Mouse (Mus musculus): ENCODE data around the gene Poc1a. TPM values are rescaled to one million over a fixed set of nuclear protein-coding genes. Genes with fewer than 3 reads are reported as not detected.

Poc1a gene
- total RNA-seq, 2 experiments from 2014 or later = 4.3 to 4.8 TPM

GRCm38 (mm10) chr9:106327125-106327809, 46.4 kb downstream of the Poc1a start:
- intact Hi-C loops (cut with DNase I) = no loop called here
- no peak for DNase-seq

DNA sequence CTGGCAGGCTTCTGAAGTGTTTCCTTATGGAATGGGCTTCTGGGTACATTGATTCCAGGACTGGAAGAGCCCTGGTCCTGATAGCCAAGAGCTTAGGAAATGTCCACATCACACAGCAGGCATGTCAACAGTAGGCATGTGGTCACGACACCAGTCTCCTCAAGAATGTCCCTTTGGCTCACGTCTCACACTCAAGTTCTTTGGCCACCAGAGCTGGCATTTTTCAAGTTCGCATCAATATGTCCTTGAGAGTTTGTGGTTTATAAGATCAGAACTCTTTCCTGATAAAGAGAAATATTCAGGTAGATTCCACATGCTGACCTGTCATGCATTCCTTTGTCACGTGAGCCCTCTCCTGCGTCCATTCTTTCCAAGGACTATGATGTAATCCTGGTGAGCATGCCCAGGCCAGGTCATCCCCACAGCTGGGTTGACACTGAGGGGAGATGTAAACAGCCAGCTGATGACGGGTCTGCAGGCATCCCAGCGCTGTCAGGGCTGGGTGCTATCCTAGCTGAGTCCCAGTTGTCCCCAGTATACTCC, 47.3 kb downstream of the Poc1a start:
- no peak for DNase-seq
- intact Hi-C loops (cut with DNase I) = no loop called here

DNA sequence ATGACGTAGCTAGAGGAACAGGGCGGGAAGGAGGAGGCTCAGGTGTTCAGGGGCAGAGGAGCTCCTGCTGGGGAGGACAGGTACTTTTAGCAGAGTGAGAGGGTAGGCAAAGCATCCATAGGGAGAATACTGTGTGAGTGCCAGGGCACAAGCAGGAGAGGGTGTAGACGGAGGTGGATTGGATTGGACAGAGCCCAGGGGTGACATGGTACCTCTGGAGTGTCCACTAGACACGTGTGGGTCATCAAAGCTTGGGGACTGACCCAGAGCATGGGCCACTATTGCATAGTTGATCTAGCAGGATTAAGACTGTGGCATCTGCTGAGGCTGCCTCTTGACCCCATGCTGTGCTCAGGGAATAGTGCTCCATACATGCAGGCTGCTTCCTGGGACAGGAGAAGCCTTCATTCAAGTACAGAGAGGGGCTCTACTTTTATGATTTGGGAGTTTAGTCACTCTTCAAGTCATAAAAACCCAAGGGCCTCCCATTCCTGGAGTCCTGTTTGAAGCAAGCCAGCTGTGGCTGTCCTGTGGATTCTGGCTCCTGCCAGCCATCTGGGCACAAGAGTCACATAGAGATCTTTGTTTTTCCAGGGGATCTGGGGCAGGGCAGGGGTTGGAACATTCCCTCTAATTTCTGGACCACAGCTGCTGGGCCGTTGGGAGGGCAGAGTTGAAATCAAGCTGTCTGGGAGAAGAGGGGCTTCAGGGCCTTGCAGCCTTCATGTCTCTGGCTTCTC, 48.1 kb downstream of the Poc1a start:
- intact Hi-C loops (cut with DNase I) = no loop called here
- DNase-seq = no peak

- intact Hi-C loops (cut with DNase I) = no loop called here
- DNase-seq = no peak
Measured at GRCm38 (mm10) chr9:106332746-106333145, 51.9 kb downstream of the Poc1a start.

DNA sequence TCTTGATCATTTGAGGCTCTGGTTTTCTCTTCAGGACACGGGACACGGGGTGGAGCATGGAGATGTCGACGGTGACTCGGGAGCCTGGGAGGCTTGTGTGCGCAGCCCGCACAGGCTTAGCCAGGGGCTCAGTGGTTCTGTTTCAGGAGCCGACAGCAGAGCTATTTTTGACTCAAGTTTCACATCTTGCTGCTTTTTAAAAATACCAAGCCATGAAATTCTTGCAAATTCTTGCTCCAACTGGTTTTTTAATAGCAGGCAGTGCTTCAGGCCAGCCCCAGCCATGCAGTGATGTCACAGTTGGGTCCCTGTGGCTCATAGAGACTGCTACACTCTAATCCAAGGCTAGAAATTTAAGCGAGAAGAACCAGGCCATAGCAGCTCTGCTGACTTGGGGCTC, 56.8 kb downstream of the Poc1a start:
- no peak for DNase-seq
- intact Hi-C loops (cut with DNase I) = no loop called here

DNA sequence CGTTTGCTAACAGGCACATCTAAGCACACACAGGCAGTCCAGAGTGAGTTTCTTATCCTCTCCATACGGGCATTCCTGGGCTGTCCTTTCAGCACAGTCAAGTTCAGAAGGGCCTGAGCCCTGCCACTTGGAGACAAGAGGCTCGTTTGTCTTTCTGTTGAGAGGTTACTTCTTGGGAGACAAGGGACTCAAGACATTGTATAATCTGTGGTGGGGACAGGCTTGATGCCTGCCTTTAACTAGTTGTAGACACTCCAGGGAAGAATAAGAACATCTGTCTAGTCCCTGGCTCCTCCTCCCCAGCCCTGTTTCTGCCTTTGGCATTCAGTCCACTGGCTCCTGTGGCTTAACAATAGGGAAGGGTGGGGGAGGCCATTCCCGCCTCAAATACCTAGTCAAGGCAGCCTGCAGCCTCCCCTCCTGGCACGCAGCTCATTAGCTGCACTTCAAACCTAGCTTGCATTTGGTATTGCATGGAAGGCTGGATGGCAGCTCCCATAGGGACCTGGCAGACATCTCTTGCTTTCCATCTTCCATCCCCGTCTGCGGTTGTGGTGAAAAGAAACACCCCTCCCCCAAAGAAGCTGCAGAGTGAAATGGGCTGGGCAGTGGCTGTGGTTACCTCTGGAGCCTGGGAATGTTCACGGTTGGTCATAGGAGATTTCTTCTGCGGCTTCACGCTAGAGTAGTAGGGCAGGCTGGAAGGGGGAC, 57.8 kb downstream of the Poc1a start:
- DNase-seq = no peak
- intact Hi-C loops (cut with DNase I) = no loop called here

GRCm38 (mm10) chr9:106339173-106339558, 58.3 kb downstream of the Poc1a start:
- intact Hi-C loops (cut with DNase I) = no loop called here
- DNase-seq = no peak

- no peak for DNase-seq
- intact Hi-C loops (cut with DNase I) = no loop called here
Measured at GRCm38 (mm10) chr9:106339730-106340129, 58.9 kb downstream of the Poc1a start.

DNA sequence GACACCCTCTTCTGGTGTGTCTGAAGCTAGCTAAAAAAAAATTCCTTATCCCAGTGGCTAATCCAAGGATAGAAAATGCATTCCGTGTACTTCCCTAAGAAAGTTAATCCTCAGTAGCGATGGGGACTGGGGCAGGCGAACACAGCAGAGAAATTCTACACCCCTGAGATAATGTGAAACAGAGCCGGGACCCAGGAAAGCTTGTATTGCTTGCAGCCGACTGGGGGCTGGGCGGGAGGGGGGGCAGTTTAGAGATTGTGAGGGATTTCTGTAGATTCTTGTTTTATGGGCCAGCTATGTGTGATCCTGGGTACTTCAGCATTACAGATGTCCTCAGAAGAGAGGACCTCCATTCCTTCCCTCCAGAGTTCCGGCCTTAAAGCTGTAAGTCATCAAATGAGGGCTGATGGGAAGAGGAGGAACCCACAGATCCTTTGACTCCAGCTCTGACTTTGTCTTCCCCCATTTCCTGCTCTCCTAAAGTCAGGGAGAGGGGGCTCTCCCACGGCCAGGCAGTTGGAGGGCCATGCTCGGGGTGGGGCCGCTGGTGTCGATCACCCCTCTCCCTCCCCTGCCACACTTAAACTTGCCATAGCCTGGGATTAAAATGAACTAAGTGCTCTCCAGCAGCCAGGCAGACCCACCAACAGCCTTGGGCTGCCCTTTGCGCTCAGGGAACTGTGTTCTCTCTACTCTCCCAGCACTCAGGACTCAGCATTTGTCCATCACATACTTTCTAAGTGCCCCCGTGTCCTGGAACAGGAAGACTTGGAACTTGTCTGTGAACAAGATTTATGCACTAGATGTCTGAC, 59.8 kb downstream of the Poc1a start:
- intact Hi-C loops (cut with DNase I) = no loop called here
- no peak for DNase-seq

DNA sequence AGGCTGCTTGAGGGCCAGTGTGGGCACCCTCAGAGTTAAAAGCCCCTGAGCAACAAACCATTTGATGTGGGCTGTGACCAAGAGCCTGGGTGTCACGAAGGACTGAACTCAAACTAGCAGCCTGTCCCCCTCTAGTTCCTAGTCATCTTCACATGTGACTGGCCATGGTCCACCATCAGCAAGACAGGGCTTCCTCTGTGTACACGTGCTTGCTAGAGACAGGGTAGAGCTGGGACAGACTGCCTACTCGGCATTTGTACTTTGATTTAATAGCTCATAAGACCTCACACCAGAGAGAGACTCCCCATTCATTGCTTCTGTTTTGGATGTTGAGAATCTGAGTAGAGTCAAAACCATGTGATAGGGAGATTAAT, 60.4 kb downstream of the Poc1a start:
- intact Hi-C loops (cut with DNase I) = no loop called here
- no peak for DNase-seq

GRCm38 (mm10) chr9:106342573-106342972, 61.7 kb downstream of the Poc1a start:
- DNase-seq = no peak
- intact Hi-C loops (cut with DNase I) = no loop called here

DNA sequence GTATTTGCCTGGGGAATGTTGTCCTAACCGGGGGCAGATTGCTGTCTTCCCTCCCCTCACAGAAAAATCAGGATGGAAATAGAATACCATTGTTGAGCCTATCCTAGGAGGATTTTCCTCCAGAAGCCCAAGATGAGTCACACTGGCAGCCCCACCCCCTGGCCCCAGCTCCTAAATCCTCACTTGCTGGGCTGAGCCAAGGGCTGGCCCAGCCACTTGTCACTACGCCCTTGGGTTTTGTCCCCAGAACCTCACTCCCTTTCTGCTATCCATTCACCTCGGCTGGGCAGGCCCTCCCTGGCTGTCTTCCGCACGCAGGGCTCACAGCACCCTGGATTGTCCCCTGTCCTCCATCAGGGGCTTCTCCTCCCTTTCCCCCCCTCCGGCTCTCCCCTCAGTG, 64.3 kb downstream of the Poc1a start:
- DNase-seq = peak; percentile 83 to 85
- intact Hi-C loops (cut with DNase I) = no loop called here

DNA sequence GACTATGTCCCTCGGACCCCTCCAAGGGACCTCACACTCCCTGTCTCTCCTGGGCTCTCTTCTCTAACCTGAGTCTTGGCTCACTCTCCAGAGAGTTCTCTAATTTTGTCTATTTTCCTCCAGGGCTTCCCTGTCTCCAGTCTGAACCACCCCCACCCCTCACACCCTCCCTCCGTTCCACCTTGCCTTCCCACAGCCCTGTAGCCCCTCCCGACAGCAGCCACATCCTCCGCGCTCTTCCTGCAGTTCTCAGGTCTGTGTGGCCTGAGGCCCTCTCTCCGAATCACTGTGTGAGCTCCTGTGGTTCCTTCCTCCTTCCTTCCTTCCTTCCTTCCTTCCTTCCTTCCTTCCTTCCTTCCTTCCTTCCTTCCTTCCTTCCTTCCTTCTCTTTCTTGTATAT, 64.8 kb downstream of the Poc1a start:
- intact Hi-C loops (cut with DNase I) = no loop called here
- no peak for DNase-seq

GRCm38 (mm10) chr9:106348281-106348680, 67.4 kb downstream of the Poc1a start:
- DNase-seq = no peak
- intact Hi-C loops (cut with DNase I) = loop anchor here (2.0 kb wide), 1 partner anchor 41 kb away; no protein-coding TSS in a partner anchor

DNA sequence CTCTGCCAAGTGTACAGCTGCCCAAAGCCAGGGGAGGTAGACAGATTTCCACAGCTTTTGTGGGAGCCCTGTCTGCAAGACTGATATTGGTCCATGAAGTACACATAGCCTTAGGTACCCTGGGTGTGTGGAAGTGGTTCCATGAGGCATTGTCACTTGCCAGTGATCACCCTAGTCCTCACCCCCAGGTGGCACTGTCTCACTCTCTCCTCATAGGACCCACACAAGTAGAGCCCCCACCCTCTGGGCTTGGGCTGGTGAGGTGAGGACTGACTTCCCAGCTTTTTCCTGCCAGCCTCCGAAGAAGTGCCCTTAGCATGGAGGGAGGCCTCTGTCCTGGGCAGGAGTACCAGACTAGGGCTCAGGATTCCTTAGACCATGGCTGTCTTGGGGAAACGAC, 68.2 kb downstream of the Poc1a start:
- intact Hi-C loops (cut with DNase I) = loop anchor here (2.0 kb wide), 1 partner anchor 42 kb away; no protein-coding TSS in a partner anchor
- DNase-seq = peak; percentile 55 to 65

DNA sequence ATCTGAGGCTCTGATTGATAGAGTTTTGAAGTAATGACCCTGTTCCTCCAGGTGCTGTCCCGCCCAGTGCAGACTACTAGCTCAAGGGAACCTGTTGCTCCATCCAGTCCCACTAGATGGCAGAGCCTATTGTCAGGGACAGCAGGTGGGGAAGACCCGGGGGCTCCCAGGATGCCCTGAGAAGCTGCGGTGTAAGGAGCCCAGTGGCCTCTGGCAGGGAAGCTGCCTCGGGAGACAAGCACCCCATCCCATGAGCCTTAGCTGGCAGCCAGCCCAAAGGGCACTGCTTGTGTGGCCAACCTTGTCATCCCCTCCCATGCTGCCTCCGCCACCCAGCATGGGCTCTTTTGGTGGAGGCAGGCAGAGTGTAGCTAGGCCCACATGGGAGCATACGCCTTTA, 70.3 kb downstream of the Poc1a start:
- no peak for DNase-seq
- intact Hi-C loops (cut with DNase I) = loop anchor here (2.0 kb wide), 1 partner anchor 70 kb away; no protein-coding TSS in a partner anchor

- intact Hi-C loops (cut with DNase I) = no loop called here
- DNase-seq = no peak
Measured at GRCm38 (mm10) chr9:106353779-106354178, 72.9 kb downstream of the Poc1a start.

- intact Hi-C loops (cut with DNase I) = no loop called here
Measured at GRCm38 (mm10) chr9:106354810-106355209, 73.9 kb downstream of the Poc1a start.

DNA sequence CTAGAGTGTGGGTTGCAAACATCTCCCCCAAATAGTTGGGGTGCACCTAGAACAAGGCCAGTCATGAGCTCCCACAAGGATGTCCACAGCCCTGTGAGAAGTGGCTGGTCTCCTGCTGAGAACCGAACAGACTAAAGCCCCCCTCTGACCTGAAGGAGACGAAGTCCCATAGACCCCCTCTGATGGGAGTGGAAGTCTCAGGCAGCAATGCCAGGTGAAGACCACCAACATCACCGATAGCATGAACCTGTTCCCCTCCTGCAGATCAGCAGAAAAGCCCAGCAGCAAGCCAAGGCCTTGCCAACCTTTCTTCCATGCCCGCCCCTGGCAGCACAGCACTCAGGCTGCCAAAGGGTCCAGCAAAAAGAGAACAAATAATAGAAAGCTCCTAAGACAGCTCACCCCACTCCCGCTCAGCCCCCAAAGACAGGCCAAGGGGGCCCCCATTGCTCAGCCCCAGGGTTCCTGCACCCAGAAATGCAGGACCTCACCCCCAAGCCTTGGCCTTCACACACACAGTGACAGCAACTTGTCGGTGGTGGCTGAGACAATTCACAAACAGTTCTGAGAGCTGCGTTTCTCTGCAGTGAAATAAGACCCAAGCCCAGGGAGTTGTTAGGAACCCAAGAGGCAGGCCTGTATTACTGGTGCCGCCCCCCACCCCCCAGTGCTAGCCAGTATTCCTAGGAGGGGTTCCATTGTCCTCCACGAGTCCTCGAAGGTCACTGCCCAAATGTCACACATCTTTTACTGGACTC, 74.5 kb downstream of the Poc1a start:
- intact Hi-C loops (cut with DNase I) = no loop called here
- no peak for DNase-seq

More at GRCm38 (mm10) chr9:106354810-106355209, 73.9 kb downstream of the Poc1a start:
- DNase-seq = no peak

- intact Hi-C loops (cut with DNase I) = no loop called here
- no peak for DNase-seq
Measured at GRCm38 (mm10) chr9:106355975-106356286, 75.1 kb downstream of the Poc1a start.
